Mouse (Mus musculus): ENCODE data around the gene C130073F10Rik. TPM values are rescaled to one million over a fixed set of nuclear protein-coding genes. Genes with fewer than 3 reads are reported as not detected.
"Not testable (repeated sequence)": the region's sequence is repeated elsewhere in the genome, so short reads cannot be mapped to it uniquely, and the experiment has no call there.

Gene C130073F10Rik
- total and polyA plus RNA-seq, 3 experiments, result not detected

DNA sequence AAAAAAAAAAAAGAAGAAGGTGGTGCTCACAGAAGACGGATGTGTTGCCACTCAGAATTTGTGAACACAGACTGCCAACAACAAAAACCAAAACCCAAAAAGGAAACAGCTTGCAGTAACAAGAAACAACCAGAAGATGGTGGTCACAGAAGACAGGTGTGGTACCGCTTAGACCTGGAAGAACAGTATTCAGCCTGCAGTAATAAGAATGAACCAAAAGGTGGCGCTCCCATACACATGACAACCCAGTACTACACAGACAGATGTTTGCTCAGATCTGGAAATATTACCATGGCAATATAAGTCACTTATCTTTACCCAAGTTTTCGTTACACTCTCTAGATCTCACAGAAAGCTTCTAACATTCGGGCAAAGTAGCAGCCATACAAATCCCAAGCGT lies 32.7 kb downstream of the C130073F10Rik start:
- peak in 2 of 3 experiments; percentile 23 to 41; a peak in 3 of 6 replicates for TF ChIP-seq CTCF (IDR thresholded peaks at IDR 0.05 in 2 of 3, conservative IDR thresholded peaks at IDR 0.05 in 1 of 3; ENCODE audit: control insufficient read depth in 1 of 3, insufficient read depth in 1 of 3, low read depth in 2 of 3, low read length in 3 of 3, poor library complexity in 1 of 3, severe bottlenecking in 1 of 3)
- no peak for TF ChIP-seq USF1 (IDR thresholded peaks at IDR 0.05; ENCODE audit: low read depth, low read length)
- TF ChIP-seq TCF12 (IDR thresholded peaks at IDR 0.05; ENCODE audit: low read depth, low read length), result no peak
- no peak overlapping the region for H3K4me3 ChIP-seq (ENCODE audit: control insufficient read depth in 1 of 2, insufficient read depth in 1 of 2, low read depth in 2 of 2, low read length in 2 of 2)

GRCm38 (mm10) chr4:101850908-101851307 lies 42.7 kb downstream of the C130073F10Rik start:
- no peak overlapping the region for H3K9ac ChIP-seq (ENCODE audit: control insufficient read depth, low read depth, low read length, poor library complexity, severe bottlenecking)

More for the DNA sequence above, 32.7 kb downstream of the C130073F10Rik start:
- Histone ChIP-seq H3K36me3 (ENCODE audit: control insufficient read depth in 1 of 2, insufficient read depth in 2 of 2, low read length in 2 of 2) (no peaks in the 10 kb centered on the region), H3K9me3 (replicated peaks; ENCODE audit: insufficient read depth, low read length) (no peaks in the 10 kb centered on the region), H3K4me1 (ENCODE audit: control insufficient read depth in 1 of 2, insufficient read depth in 2 of 2, low read length in 2 of 2) (no peaks in the 10 kb centered on the region), H3K79me2 (ENCODE audit: control insufficient read depth, insufficient read depth, low read length, poor library complexity) (no peaks in the 10 kb centered on the region), H3K27me3 (ENCODE audit: control insufficient read depth in 1 of 2, insufficient read depth in 2 of 2, low read length in 2 of 2) (no peaks in the 10 kb centered on the region), H3K27ac (ENCODE audit: control insufficient read depth, low read depth, low read length) (no peak overlapping the region), H3K9ac (ENCODE audit: control insufficient read depth, low read depth, low read length, poor library complexity, severe bottlenecking) (no peak overlapping the region)
- DNase-seq (ENCODE audit: low read depth, low spot score), result peak; percentile 20

GRCm38 (mm10) chr4:101843923-101844322 lies 49.7 kb downstream of the C130073F10Rik start, which contains the start of gene B020004J07Rik:
B020004J07Rik (minus strand) TSS chr4:101844023.
- not testable (repeated sequence) for H3K9ac ChIP-seq (ENCODE audit: control insufficient read depth, low read depth, low read length, poor library complexity, severe bottlenecking); H3K4me3 ChIP-seq (ENCODE audit: control insufficient read depth in 1 of 2, insufficient read depth in 1 of 2, low read depth in 2 of 2, low read length in 2 of 2); DNase-seq (ENCODE audit: low read depth, low spot score); H3K27ac ChIP-seq (ENCODE audit: control insufficient read depth, low read depth, low read length); H3K27me3 ChIP-seq (ENCODE audit: control insufficient read depth in 1 of 2, insufficient read depth in 2 of 2, low read length in 2 of 2); H3K36me3 ChIP-seq (ENCODE audit: control insufficient read depth in 1 of 2, insufficient read depth in 2 of 2, low read length in 2 of 2); H3K79me2 ChIP-seq (ENCODE audit: control insufficient read depth, insufficient read depth, low read length, poor library complexity); H3K9me3 ChIP-seq (replicated peaks; ENCODE audit: insufficient read depth, low read length); H3K4me1 ChIP-seq (ENCODE audit: control insufficient read depth in 1 of 2, insufficient read depth in 2 of 2, low read length in 2 of 2)

More at GRCm38 (mm10) chr4:101850908-101851307, 42.7 kb downstream of the C130073F10Rik start:
- Histone ChIP-seq H3K27ac (ENCODE audit: control insufficient read depth, low read depth, low read length) (no peak overlapping the region), H3K36me3 (ENCODE audit: control insufficient read depth in 1 of 2, insufficient read depth in 2 of 2, low read length in 2 of 2) (no peaks in the 10 kb centered on the region), H3K4me1 (ENCODE audit: control insufficient read depth in 1 of 2, insufficient read depth in 2 of 2, low read length in 2 of 2) (no peaks in the 10 kb centered on the region), H3K9me3 (replicated peaks; ENCODE audit: insufficient read depth, low read length) (no peaks in the 10 kb centered on the region), H3K79me2 (ENCODE audit: control insufficient read depth, insufficient read depth, low read length, poor library complexity) (no peaks in the 10 kb centered on the region), H3K27me3 (ENCODE audit: control insufficient read depth in 1 of 2, insufficient read depth in 2 of 2, low read length in 2 of 2) (no peaks in the 10 kb centered on the region), H3K4me3 (ENCODE audit: control insufficient read depth in 1 of 2, insufficient read depth in 1 of 2, low read depth in 2 of 2, low read length in 2 of 2) (no peak overlapping the region)
- peak; percentile 14 for DNase-seq (ENCODE audit: low read depth, low spot score)
- TF ChIP-seq HCFC1 (IDR thresholded peaks at IDR 0.05; ENCODE audit: low read depth, low read length) (no peak), RAD21 (IDR thresholded peaks at IDR 0.05; ENCODE audit: low read depth, low read length) (no peak; the same call in 1 of the 2 replicates), MAX (IDR thresholded peaks at IDR 0.05; ENCODE audit: low read length) (no peak), ETS1 (IDR thresholded peaks at IDR 0.05; ENCODE audit: low read depth, low read length) (no peak), CTCF (IDR thresholded peaks at IDR 0.05 in 2 of 3, conservative IDR thresholded peaks at IDR 0.05 in 1 of 3; ENCODE audit: control insufficient read depth in 1 of 3, insufficient read depth in 1 of 3, low read depth in 2 of 3, low read length in 3 of 3, poor library complexity in 1 of 3, severe bottlenecking in 1 of 3) (peak in 1 of 3 experiments; percentile 8; a peak in 1 of 6 replicates), POLR2A (IDR thresholded peaks at IDR 0.05; ENCODE audit: control insufficient read depth in 1 of 2, insufficient read depth in 1 of 2, low read depth in 1 of 2, low read length in 2 of 2, poor library complexity in 1 of 2) (no peak), TCF12 (IDR thresholded peaks at IDR 0.05; ENCODE audit: low read depth, low read length) (no peak), MEF2A (IDR thresholded peaks at IDR 0.05; ENCODE audit: extremely low read depth, insufficient replicate concordance, low read depth, low read length, poor library complexity, severe bottlenecking) (no peak), SMC3 (IDR thresholded peaks at IDR 0.05; ENCODE audit: low read depth, low read length) (0 out of 2 replicates have a peak, but pooled peaks have one; percentile 5), ZNF384 (IDR thresholded peaks at IDR 0.05; ENCODE audit: low read depth, low read length) (no peak)

Other genes starting within 250 kb of the C130073F10Rik start
- gene Leprot, start 246.1 kb downstream of the C130073F10Rik start, total RNA-seq (2012; rRNA removed), result 39.6 and 51.7 TPM in 2 replicates
- gene Leprot, start 246.1 kb downstream of the C130073F10Rik start, polyA plus RNA-seq (2012; ENCODE audit: insufficient read depth in 1 of 2, insufficient read length in 2 of 2, low read depth in 1 of 2, low replicate concordance in 2 of 2, missing spikeins in 1 of 2), result 10 to 100 TPM in 1 of 2 experiments, not detected in 1; 51.5 TPM
- gene Lepr, start 176.4 kb downstream of the C130073F10Rik start, total RNA-seq (2012; rRNA removed), result not detected in 2 replicates
- under 1 TPM in 1 of 2 experiments, not detected in 1; 0.04 TPM for gene Lepr, start 176.4 kb downstream of the C130073F10Rik start, polyA plus RNA-seq (2012; ENCODE audit: insufficient read depth in 1 of 2, insufficient read length in 2 of 2, low read depth in 1 of 2, low replicate concordance in 2 of 2, missing spikeins in 1 of 2)
- gene B020004J07Rik, start 49.8 kb downstream of the C130073F10Rik start, total RNA-seq (2012; rRNA removed), result not detected in 2 replicates
- gene B020004J07Rik, start 49.8 kb downstream of the C130073F10Rik start, polyA plus RNA-seq (2012; ENCODE audit: insufficient read depth in 1 of 2, insufficient read length in 2 of 2, low read depth in 1 of 2, low replicate concordance in 2 of 2, missing spikeins in 1 of 2), result not detected
- gene Gm12800, start 15.3 kb upstream of the C130073F10Rik start, total RNA-seq (2012; rRNA removed), result not detected in 2 replicates
- gene Gm12800, start 15.3 kb upstream of the C130073F10Rik start, polyA plus RNA-seq (2012; ENCODE audit: insufficient read depth in 1 of 2, insufficient read length in 2 of 2, low read depth in 1 of 2, low replicate concordance in 2 of 2, missing spikeins in 1 of 2), result not detected
- gene Gm12794, start 46.6 kb upstream of the C130073F10Rik start, total RNA-seq (2012; rRNA removed), result not detected in 2 replicates
- gene Gm12794, start 46.6 kb upstream of the C130073F10Rik start, polyA plus RNA-seq (2012; ENCODE audit: insufficient read depth in 1 of 2, insufficient read length in 2 of 2, low read depth in 1 of 2, low replicate concordance in 2 of 2, missing spikeins in 1 of 2), result not detected
- gene Gm12790, start 87.3 kb upstream of the C130073F10Rik start, total RNA-seq (2012; rRNA removed), result not detected in 2 replicates
- not detected for gene Gm12790, start 87.3 kb upstream of the C130073F10Rik start, polyA plus RNA-seq (2012; ENCODE audit: insufficient read depth in 1 of 2, insufficient read length in 2 of 2, low read depth in 1 of 2, low replicate concordance in 2 of 2, missing spikeins in 1 of 2)
- not detected in 2 replicates for gene Gm12789, start 92.8 kb upstream of the C130073F10Rik start, total RNA-seq (2012; rRNA removed)
- not detected for gene Gm12789, start 92.8 kb upstream of the C130073F10Rik start, polyA plus RNA-seq (2012; ENCODE audit: insufficient read depth in 1 of 2, insufficient read length in 2 of 2, low read depth in 1 of 2, low replicate concordance in 2 of 2, missing spikeins in 1 of 2)
- 2.7 and 3.0 TPM in 2 replicates for gene Pde4b, start 193.8 kb upstream of the C130073F10Rik start, total RNA-seq (2012; rRNA removed)
- 1 to 10 TPM in 1 of 2 experiments, not detected in 1; 6.0 TPM for gene Pde4b, start 193.8 kb upstream of the C130073F10Rik start, polyA plus RNA-seq (2012; ENCODE audit: insufficient read depth in 1 of 2, insufficient read length in 2 of 2, low read depth in 1 of 2, low replicate concordance in 2 of 2, missing spikeins in 1 of 2)

Data from MEL (cell line).